Mouse (Mus musculus): Measurements from ENCODE around the gene B3galt2.

GRCm38 (mm10) chr1:143632361-143632760 lies 8.1 kb upstream of the B3galt2 start:
- TF ChIP-seq CTCF (IDR thresholded peaks at IDR 0.05; ENCODE audit: control insufficient read depth, insufficient read depth, insufficient read length) (no peak), MYOG (IDR thresholded peaks at IDR 0.05; ENCODE audit: control insufficient read depth, extremely low read depth, insufficient read length) (no peak)
